Comparison of ENCODE assay signal across 11 mouse cellular contexts in genomic region chr10:19956745-19957144, GRCm38 (mm10). TPM values are rescaled to one million over a fixed set of nuclear protein-coding genes. Genes with fewer than 3 reads are reported as not detected.
A peak's percentile ranks its signal among the peaks of the same experiment; 100 is the strongest.
DNase-seq lines count a peak whose midpoint lies in the region; ATAC-seq lines count a peak whose summit lies in the region.
"Had no signal": no experiment of that assay in that cellular context is flagged by ENCODE, and none has a peak within 500 bp of the region (broad histone marks: within the 10 kb centered on the region; RNA-seq: fewer than 3 reads in every experiment).

No protein-coding gene starts in this region.

- peak overlapping the region; percentile 15; the same call in 1 of the 2 replicates for H3K27ac ChIP-seq in heart, embryonic 16.5 days (ENCODE audit: low read length)
- H3K27ac ChIP-seq in lung, embryonic 15.5 days, result peak overlapping the region; percentile 71
- H3K27ac ChIP-seq: hindbrain, embryonic 12.5 days; liver, embryonic 15.5 days had no signal

- no peaks in the 10 kb centered on the region for H3K27me3 ChIP-seq in megakaryocyte, embryonic 14.5 days (replicated peaks)
- no peaks in the 10 kb centered on the region for H3K27me3 ChIP-seq in heart, embryonic 16.5 days (ENCODE audit: control insufficient read depth, insufficient read depth, low read length)
- H3K27me3 ChIP-seq in lung, embryonic 15.5 days, result no peaks in the 10 kb centered on the region
- H3K27me3 ChIP-seq: hindbrain, embryonic 12.5 days; liver, embryonic 15.5 days had no signal

- H3K4me2 ChIP-seq in heart, embryonic 16.5 days (ENCODE audit: low read depth, low read length), result peak overlapping the region; percentile 23; the same call in 1 of the 2 replicates
- H3K4me2 ChIP-seq in lung, embryonic 15.5 days, result peak overlapping the region; percentile 30; the same call in 1 of the 2 replicates
- H3K4me2 ChIP-seq: hindbrain, embryonic 12.5 days; liver, embryonic 15.5 days had no signal

- H3K36me3 ChIP-seq in megakaryocyte, embryonic 14.5 days (replicated peaks; ENCODE audit: low read length), result peaks cover 12% of the 10 kb centered on the region
- H3K36me3 ChIP-seq in heart, embryonic 16.5 days (ENCODE audit: control insufficient read depth, insufficient read depth), result no peaks in the 10 kb centered on the region
- no peaks in the 10 kb centered on the region for H3K36me3 ChIP-seq in lung, embryonic 15.5 days
- H3K36me3 ChIP-seq: hindbrain, embryonic 12.5 days; liver, embryonic 15.5 days had no signal

- H3K9ac ChIP-seq in heart, embryonic 16.5 days (ENCODE audit: low read length), result no peak overlapping the region
- H3K9ac ChIP-seq in lung, embryonic 15.5 days, result no peak overlapping the region
- H3K9ac ChIP-seq: hindbrain, embryonic 12.5 days; liver, embryonic 15.5 days had no signal

- peak overlapping the region; percentile 54 for H3K4me3 ChIP-seq in megakaryocyte, embryonic 14.5 days (replicated peaks)
- no peak overlapping the region for H3K4me3 ChIP-seq in heart, embryonic 16.5 days (ENCODE audit: low read length)
- H3K4me3 ChIP-seq in lung, embryonic 15.5 days, result no peak overlapping the region
- H3K4me3 ChIP-seq: hindbrain, embryonic 12.5 days; liver, embryonic 15.5 days had no signal

- no peak for ATAC-seq in megakaryocyte, adult 5-6 weeks (ENCODE audit: poor library complexity, severe bottlenecking)
- peak; percentile 57; the same call in 1 of the 2 replicates for ATAC-seq in heart, embryonic 16.5 days (replicated peaks; ENCODE audit: extremely low read depth, insufficient read depth, low FRiP score)
- ATAC-seq in lung, embryonic 15.5 days (ENCODE audit: borderline replicate concordance, extremely low read depth, low FRiP score, low TSS enrichment), result peak; percentile 89

- H3K9me3 ChIP-seq in megakaryocyte, embryonic 14.5 days, result no peaks in the 10 kb centered on the region
- no peaks in the 10 kb centered on the region for H3K9me3 ChIP-seq in heart, embryonic 16.5 days (replicated peaks; ENCODE audit: control insufficient read depth, low read length)
- no peaks in the 10 kb centered on the region for H3K9me3 ChIP-seq in lung, embryonic 15.5 days
- H3K9me3 ChIP-seq: hindbrain, embryonic 12.5 days; liver, embryonic 15.5 days had no signal

- no peak for DNase-seq in frontal cortex, postnatal 25 days (ENCODE audit: low spot score in 2 of 2)
- DNase-seq in frontal cortex, postnatal 10 days (ENCODE audit: low spot score in 2 of 2), result no peak
- no peak for DNase-seq in adipocyte (ENCODE audit: low spot score)
- DNase-seq: cerebellum, postnatal 10 days; thymus, postnatal 36 days had no signal

- peaks cover 75% of the 10 kb centered on the region for H3K4me1 ChIP-seq in megakaryocyte, embryonic 14.5 days
- H3K4me1 ChIP-seq in heart, embryonic 16.5 days (ENCODE audit: control insufficient read depth, insufficient read depth, low read length), result peaks cover 43% of the 10 kb centered on the region
- H3K4me1 ChIP-seq in lung, embryonic 15.5 days, result peaks cover 33% of the 10 kb centered on the region
- H3K4me1 ChIP-seq: hindbrain, embryonic 12.5 days had no signal

- 27% methylated on average over 6 of the region's 6 CpGs for WGBS in heart, embryonic 16.5 days
- 16% methylated on average over 6 of the region's 6 CpGs for WGBS in lung, embryonic 15.5 days

RNA-seq across cellular contexts. Expression of gene Map3k5, which starts 22.5 kb away (rescaled TPM):
- 1.2 and 1.3 TPM in 2 replicates for polyA plus RNA-seq in megakaryocyte, embryonic 14.5 days (2012; ENCODE audit: insufficient read depth, low replicate concordance)
- total RNA-seq in megakaryocyte, adult 5-6 weeks (2015), result 25.4 and 37.0 TPM in 2 replicates
- 36.7 and 42.4 TPM in 2 replicates for total RNA-seq in megakaryocyte, adult 5-6 weeks (2017)
- 2.8 and 3.0 TPM in 2 replicates for polyA plus RNA-seq in heart, embryonic 16.5 days (2015; fragmentation: Nextera tagmentation; extraction: Ambion mirVana)
- 1.9 and 2.1 TPM in 2 replicates for polyA plus RNA-seq in lung, embryonic 15.5 days (2015; fragmentation: Nextera tagmentation; extraction: Ambion mirVana)

RNA-seq across cellular contexts. Expression of gene Pex7, which starts 49.3 kb away (rescaled TPM):
- 8.1 TPM in 1 of 2 replicates, not detected in the other for polyA plus RNA-seq in megakaryocyte, embryonic 14.5 days (2012; ENCODE audit: insufficient read depth, low replicate concordance)
- 36.0 and 47.6 TPM in 2 replicates for total RNA-seq in megakaryocyte, adult 5-6 weeks (2015)
- total RNA-seq in megakaryocyte, adult 5-6 weeks (2017), result 13.5 and 19.5 TPM in 2 replicates
- polyA plus RNA-seq in heart, embryonic 16.5 days (2015; fragmentation: Nextera tagmentation; extraction: Ambion mirVana), result 38.6 and 41.4 TPM in 2 replicates
- 29.9 and 33.7 TPM in 2 replicates for polyA plus RNA-seq in lung, embryonic 15.5 days (2015; fragmentation: Nextera tagmentation; extraction: Ambion mirVana)
